Mouse (Mus musculus): Measurements from ENCODE around the gene Aktip.

DNA sequence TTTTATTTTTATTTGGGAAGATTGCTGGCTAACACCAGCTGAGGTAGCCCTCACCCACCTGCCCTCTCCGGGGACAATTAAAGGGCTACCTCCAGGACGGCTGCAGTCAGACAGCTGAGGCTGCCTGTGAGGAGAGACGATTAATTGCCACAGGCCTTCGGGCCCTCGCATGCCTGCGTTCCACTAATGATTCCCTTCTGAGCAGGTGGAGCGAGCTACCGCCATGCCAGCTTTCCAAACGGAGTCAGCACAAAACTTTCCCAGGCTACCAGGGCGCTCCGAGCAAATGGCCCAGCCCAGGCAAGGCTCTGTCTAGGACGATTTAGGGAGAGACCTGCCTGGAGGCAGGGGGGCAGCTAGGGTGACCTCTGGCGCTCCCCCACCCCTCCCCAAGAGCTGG, 28.2 kb downstream of the Aktip start:
- no peak for TF ChIP-seq CHD2 (IDR thresholded peaks at IDR 0.05; ENCODE audit: low read depth, low read length)
- no peak for TF ChIP-seq ZC3H11A (IDR thresholded peaks at IDR 0.05; ENCODE audit: borderline replicate concordance, low read depth, low read length)
- no peak for TF ChIP-seq MAFK (IDR thresholded peaks at IDR 0.05; ENCODE audit: insufficient read depth, low read depth, low read length)
- no peak for TF ChIP-seq HCFC1 (IDR thresholded peaks at IDR 0.05; ENCODE audit: borderline replicate concordance, insufficient read depth, low read length)
